Mouse (Mus musculus): ENCODE results near the gene Vcl.

- TF ChIP-seq MAX (IDR thresholded peaks at IDR 0.05): no peak
- no peak for TF ChIP-seq CTCF (IDR thresholded peaks at IDR 0.05; ENCODE audit: control insufficient read depth, insufficient read depth, insufficient read length)
- TF ChIP-seq USF1 (IDR thresholded peaks at IDR 0.05; ENCODE audit: low read depth): no peak
These were observed 9.2 kb downstream of the Vcl start for GRCm38 (mm10) chr14:20938424-20938823.
